Mouse (Mus musculus) embryo, embryonic 10.5 days (tissue): ENCODE measurements around the gene Ptprb.
A peak's percentile ranks its signal among the peaks of the same experiment; 100 is the strongest.

Source experiments
- DNase-seq: peaks from one replicate; pipeline ENCODE4 v3.0.0-alpha.2; 2015; ENCODE audit warnings: low spot score

The Ptprb gene

DNA sequence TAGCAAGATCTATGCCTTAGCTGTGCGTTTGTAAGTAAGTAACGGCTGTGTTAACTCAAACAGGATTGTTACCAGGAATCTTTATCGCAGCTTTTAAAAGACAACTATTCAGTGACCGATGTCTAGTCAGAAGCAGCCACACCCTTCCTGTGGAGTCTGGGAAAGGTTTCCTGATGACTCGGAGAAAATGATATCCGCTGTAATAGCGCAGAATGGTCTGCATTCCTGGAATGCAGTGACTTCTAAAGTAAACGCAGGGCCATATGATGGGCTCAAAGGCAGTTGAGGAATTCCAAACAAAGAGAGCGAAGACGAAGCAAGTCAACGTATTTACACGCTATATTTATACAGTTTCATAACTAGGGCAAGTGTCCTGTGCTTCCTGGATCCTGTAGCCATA, 22.5 kb downstream of the Ptprb start:
- DNase-seq: no peak

DNA sequence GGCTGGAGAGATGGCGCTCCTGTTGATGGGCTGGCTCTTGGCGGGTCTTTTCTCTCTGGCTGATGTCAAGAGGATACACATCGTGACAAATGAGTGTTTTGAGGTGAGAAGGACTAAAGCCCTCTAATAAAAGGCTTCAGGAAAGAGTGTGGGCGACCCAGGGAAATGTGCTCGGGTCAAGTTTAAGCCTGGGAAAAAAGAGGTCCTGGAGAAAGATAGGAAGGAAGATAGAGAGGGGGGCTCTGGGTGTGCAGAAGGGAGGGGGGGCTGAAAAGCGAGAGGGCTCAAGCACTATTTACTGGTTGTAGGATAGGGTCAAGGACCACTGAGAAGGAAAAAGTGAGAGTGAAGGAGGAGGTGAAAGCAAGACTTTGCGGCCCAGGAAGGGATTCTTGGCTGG, 25.5 kb downstream of the Ptprb start:
- DNase-seq: no peak

DNA sequence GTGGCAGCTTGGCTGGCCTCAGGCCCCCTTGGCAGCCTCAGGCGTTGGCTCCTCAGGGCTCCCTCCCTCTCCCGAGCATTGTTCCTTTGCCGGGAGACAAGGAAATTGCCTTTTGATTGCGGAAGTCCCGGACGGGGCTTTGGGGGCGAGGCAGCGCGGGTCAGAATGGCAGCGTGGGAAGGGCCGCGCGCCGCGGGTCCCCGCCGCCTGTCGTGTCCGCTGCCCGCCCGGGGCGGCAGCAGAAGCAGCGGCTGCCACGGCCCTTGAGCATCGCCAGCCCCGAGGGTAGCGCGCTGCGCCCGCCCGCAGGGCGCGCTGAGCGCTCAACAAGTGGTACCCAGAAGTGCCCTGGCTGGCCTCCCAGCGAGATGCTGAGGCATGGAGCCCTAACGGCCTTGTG, 25.9 kb downstream of the Ptprb start:
- peak; percentile 48 for DNase-seq

DNA sequence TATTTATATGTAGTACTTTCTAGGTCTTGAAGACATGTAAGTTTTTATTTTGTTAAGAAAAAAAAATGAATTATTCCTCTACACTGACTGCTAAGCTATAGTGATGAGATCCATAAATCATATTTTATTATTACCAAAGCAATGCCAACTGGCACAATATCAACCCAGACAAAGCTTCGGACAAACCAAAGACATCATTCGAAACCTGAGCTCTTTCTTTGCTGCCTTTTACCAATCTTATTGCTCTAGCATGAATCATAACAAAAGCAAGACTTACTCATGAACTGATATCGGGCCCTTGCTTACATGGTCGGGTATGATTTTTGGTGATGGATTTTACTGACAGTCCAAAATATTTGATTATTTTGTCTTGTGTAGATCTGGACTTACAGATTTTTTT, 29.0 kb downstream of the Ptprb start:
- DNase-seq: no peak

DNA sequence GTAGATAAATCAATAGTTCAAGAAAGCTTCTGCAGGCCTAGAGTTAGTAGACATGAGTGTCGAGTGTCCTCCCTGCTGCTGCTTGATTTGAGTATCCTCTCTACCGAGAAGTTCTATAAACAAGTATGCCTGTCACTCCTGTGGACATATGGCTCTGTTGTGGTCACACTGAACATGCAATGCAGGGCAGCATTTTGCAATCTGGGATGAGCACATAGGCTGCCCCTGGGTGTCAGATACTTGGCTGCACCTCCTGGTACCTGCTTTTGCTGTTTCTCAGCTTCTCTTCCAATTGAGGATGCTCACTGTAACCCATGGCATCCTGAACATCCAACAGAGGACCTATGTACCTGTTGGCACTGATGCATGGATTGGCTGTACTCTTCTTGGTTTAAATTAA, 34.1 kb downstream of the Ptprb start:
- no peak for DNase-seq

DNA sequence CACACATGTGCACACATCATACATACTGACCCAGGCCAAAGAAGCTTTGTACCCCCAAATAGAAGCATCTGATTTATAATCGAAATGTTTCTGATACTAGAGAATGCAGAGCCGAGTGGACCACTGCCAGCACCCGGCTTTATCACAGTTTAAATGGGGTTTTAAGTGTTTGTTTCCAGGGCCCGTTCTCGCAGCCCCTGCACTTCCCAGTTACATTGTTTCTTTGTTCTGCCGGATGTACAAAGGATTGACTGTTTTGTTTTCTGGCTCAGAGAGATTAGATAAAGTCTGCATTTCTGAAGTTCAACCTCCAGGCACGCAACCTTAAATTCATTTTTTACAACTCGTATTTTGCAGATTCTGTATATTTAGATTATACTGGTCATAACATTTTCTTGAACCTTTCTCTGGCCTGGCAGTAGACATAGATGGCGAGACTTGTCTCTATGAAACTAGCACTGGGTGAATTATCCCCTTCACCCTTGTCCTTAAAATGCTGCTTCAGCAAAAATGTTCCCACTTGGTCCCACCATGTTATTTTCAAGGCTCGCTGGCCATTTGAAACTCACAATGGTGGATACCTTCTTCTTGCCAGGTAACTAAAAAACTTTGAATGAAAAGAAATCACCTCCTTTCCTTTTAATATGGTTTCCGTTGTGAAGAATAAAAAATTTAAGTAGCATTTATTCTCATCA, 35.3 kb downstream of the Ptprb start:
- DNase-seq: no peak

DNA sequence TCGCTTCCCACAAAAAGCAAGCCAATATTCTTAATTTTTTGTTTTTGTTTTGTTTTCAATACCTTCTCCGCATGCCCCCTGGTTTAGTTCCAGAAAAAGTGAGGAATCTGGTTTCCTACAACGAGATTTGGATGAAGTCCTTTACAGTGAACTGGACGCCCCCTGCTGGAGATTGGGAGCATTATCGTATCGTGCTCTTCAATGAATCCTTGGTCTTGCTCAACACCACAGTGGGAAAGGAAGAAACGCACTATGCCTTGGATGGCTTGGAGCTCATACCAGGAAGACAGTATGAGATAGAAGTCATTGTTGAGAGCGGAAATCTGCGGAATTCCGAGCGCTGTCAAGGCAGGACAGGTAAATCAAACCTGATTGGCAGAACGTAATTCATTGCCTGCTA, 43.9 kb downstream of the Ptprb start:
- peak; percentile 94 for DNase-seq

DNA sequence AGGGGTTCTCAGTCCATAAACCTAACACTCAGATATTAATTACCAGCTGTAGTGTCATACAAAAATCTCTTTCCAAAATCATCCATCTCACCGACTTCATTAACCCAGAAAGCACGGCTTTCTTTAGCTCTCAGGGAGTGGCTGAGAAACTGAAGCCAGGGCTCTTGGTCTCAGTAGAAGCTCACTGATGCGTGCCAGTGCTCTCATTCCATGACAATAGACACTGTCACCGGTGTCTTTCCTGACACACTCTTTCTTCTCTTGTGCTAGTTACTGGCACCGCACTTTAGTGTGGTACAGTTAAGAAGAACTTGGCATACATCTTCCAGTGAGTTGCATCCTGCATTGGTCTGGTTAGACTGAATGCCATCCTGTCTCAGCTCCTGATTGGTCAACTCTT, 53.8 kb downstream of the Ptprb start:
- DNase-seq: peak; percentile 24

DNA sequence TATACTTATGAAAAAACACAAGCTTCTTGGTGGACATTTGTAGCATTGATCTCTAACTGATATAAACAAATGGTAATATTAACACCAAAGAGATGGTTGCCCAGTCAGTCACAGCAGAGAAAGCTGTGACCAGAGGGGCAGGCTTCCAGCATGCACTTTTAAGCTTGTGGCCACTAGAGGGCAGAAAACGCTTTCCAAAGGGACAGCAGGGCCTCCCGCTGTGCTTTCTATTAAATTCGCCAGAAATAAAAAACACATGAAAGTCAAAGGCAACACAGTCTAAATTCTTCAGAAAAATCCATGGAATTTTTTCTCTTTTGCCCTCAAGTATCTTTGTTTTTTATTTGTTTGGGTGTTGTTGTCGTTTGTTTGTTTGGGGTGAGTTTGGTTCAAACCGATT, 55.1 kb downstream of the Ptprb start:
- DNase-seq: peak; percentile 93

DNA sequence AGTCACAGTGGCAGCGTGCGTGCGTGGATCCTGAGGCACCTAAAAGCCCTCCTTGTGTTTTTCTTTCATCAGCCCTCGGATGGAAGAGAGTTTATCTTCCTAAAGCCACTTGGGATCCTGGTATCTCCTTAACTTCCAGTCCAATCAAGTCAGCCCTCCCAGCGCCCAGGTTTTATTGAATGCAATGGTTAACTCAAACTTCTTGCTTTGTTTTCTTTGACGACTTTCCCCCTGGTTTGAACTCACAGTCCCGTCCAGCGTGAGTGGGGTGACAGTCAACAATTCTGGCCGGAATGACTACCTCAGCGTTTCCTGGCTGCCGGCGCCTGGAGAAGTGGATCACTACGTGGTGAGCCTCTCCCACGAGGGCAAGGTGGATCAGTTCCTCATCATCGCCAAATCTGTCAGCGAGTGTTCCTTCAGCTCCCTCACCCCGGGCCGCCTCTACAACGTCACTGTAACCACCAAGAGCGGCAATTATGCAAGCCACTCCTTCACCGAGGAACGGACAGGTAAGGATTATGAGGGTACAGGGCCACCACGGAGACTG, 55.7 kb downstream of the Ptprb start:
- DNase-seq: peak; percentile 32

DNA sequence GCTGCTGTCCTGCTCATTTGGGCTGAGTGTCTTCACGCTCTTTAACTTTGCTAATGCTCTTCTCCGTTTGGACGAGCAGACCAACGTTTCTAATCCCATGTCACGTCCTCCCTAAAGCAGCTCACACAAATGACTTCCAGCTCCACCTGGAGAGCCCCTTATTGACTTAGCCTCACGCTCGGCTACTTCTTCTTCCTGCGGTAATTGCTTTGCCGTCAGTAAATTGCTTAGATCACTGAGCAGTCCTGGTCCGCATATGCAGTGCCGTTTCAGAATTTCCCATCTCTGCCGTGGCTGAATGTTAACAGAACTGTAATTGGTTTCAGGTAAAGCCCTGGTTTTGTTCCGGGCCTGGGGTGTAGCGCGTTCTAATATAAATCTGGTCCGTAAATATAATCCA, 58.3 kb downstream of the Ptprb start:
- DNase-seq: no peak

DNA sequence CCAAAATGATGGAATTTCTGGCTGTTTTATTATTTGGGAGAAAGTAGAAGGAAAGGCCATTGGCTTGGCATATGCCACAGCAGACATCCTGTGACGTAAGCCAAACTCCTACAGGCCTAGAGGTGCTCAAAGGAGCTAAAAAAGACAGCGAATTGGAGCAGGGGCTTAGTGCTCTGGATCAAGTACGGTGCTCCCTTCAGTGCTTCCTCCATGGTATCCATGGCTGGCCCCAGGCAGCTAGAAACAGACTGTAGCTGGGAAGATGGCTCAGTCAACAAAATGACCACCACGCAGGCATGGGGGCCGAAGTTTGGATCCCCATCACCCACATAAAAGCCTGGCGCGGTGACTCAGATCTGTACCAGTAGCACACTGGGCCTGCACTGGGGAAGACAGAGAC, 58.8 kb downstream of the Ptprb start:
- DNase-seq: no peak

DNA sequence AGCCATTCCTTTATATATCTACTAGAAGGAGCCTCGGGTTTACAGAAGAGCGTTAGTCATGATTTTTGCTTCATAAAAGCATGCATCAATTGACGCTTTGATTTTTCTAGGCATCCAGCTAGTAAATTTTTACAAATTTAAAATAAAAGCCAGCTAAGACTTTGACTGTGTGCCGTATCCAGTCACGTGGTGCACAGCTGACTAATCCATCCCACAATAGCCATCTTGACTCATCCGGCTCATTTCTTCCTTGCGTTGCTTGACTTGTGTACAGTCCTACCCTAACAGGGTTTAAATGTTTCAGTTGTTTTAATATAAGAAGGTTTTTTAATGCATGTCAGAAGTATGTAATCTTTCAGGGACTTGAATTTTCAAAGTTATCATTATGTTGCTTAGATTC, 60.0 kb downstream of the Ptprb start:
- DNase-seq: no peak

DNA sequence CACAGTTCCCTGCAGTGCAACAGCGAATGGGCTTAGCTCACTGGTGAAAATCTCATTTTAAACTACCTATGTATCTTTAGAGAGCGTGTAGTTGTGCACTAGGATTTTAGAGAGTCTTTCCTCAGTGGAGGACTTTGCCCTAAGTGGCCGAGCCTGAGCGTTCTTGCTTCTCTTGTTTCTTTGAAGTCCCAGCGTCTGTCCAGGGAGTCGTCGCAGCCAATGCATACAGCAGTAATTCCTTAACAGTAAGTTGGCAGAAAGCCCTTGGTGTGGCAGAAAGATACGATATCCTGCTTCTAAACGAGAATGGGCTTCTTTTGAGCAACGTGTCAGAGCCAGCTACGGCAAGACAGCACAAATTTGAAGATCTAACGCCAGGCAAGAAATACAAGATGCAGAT, 65.9 kb downstream of the Ptprb start:
- DNase-seq: no peak

DNA sequence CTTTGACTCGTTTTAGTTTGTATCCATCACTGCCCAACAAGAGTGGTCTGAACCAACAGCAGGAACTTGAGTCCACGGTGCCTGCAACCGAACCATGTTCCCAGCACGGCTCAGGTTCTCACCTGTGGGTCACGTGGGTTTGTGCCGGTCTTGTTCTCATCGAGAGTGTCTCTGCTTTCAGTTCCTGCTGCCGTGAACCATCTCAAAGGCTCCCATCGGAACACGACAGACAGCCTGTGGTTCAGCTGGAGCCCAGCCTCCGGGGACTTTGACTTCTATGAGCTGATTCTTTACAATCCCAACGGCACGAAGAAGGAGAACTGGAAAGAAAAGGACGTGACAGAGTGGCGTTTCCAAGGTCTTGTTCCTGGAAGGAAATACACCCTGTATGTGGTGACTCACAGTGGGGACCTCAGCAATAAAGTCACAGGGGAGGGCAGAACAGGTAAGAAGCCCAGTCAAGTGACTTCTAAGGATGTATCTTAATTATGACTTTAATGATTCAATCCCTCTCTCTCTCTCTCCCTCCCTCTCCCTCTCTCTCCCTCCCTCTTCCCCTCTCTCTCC, 71.4 kb downstream of the Ptprb start:
- DNase-seq: no peak

DNA sequence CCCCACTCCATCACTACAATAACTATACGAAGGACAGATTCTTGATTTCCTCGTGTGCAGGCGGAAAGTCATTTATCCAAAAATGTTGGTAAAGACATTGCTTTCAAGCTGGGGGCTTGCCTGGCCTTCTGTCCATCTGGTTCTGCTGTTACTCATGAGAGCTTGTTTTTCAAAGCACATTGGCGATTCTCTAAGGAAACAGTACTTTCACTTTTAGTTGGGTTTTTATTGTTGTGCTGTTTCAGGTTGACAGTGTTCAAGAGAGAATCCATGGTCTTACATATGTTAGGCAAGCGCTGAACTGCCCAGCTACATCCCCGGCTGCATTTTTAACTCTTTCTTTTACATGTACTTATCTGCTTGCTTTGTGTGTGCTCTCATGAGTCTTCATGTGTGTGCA, 73.7 kb downstream of the Ptprb start:
- DNase-seq: no peak

DNA sequence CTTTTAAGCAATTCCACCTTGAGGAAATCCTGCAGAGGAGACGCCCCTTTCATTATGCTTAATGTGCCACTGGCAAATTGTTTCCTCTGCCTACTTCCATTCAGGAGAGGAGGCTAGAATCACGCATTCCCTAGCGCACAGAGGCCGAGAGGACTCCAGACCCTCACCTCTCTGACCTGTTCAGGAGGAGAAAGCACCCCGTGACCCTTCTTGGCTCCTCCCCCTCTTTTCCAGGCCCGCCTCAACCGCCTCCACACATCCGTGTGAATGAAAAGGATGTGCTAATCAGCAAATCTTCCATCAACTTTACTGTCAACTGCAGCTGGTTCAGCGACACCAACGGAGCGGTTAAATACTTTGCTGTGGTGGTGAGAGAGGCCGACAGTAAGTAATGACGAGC, 75.2 kb downstream of the Ptprb start:
- DNase-seq: peak; percentile 42

DNA sequence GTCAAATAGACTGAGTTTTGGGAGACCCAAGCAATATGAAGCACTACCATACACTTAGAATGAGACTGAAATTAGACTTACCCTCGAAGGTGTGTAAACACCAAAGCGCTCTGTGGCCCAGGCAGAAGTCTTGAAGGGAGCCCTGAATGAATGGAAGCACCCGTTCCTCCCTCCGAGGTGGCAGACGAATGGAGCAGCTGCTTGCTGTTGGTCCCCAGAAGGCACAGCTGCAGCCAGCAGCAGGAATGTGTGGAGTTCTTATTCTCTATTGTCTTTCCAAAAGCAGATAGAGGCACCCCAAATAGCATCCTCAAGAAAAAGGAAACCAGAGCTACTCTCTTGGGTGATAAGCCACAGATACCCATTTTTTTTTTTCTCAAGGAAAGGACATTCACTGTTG, 79.0 kb downstream of the Ptprb start:
- DNase-seq: no peak

DNA sequence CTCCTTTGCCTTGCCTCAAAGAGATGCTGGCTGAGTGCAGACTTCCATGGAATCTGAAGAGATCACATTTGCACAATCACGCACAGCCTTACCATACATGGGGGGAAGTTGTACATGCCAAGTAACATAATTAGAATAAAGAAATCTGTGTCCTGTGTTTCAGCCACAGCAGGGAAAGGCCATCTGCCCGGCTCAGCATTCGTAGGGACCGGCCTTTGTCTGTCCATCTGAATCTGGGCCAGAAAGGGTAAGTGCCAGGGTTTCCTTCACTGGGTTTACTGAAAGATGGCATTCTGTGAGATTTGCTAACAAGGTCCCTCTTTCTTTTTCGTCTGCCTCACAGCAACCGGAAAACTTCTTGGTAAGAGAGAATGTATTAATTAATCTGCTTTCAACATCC, 86.9 kb downstream of the Ptprb start:
- no peak for DNase-seq

DNA sequence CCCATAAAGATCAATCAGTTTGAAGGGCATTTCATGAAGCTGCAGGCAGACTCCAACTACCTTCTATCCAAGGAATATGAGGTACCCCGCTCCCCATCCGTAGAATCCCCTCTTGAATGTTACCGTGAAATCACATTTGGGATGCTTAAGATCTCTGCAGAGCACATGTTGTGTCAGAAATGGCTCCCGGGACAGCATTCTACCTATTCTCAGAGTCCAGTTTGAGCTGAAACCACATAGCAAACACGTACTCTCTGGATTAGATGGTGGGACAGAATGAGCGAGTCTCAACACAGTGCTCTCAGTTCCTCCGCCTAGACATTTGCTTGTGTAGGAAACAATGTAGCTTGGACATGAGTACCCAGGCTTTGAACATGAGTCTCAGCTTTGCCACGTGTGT, 87.3 kb downstream of the Ptprb start:
- DNase-seq: no peak

DNA sequence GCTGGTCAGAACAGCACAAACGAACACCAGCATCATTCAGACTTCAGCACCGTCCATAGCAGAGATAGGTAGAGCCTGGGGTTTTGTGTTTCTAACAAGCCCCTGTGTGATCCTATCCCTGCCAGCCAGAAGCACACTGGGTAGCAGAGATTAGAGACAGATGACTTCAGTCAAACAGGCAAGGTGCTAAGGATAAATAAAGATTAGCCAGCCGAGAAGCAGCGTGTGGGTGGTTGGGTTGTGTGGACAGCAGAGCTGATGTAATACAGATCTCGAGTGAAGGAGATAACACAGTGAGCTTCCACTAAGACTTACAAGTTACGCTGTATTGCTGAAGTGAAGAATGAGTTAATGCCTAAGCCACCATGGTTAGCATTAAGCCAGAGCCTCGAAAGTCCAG, 89.4 kb downstream of the Ptprb start:
- no peak for DNase-seq

DNA sequence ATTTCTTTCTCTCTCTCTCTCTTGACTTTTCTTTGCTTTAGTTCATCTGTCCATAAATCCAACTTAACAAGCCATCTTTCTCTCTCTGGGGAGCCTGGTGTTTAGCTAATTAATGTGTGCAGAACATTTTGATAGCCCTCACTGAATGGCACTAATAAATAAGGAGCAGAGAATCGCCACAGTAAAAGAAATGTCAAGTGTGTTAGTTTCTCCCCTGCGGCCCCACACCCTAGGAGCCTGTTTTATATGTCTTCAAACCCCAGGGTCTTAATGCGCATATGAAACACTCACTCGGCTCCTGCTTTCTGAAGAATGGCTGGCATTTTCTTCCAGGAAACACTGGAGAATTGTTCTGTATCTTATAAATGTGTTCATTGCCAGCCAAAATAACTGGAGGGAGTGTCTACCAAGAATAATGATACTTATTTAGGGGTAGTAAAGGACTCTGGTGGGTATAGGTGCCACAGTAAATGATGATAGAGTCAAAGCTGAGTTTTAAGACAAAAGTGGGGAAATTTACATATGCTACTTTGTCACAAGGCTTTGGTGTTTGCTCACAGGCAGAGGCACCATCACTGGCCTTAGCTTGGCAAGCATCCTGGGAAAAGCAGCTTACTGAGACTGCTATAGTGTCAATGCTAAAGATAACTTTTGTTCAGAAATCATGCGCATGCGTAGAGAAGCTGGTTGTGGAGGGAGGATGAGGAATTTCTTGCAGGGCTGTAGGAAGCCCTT, 95.8 kb downstream of the Ptprb start:
- peak; percentile 35 for DNase-seq

DNA sequence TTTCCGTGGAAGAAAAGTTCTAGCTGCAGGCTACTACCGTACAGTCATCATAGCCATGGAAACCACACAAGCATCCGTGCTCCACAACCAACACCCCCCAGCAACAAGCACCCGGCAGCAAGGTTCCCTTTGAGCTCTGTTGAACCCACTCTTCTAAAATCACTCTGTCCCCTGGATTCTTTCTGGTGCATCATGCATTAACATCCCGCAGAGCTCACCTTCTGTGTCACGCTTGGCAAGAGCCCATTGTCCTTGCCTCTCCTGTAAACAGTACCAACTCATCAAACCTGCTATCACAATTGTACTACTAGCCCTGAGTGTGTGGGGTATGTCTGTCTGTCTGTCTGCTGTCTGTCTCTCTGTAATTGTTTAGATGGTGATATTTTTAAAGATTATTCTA, 98.8 kb downstream of the Ptprb start:
- DNase-seq: no peak
